27 mouse cellular contexts compared by ENCODE assay signal in genomic region chr7:102313535-102313863, GRCm38 (mm10). TPM values are rescaled to one million over a fixed set of nuclear protein-coding genes. Genes with fewer than 3 reads are reported as not detected.
A peak's percentile ranks its signal among the peaks of the same experiment; 100 is the strongest.
DNase-seq lines count a peak whose midpoint lies in the region; ATAC-seq and TF ChIP-seq lines count a peak whose summit lies in the region.
"Had no signal": no experiment of that assay in that cellular context is flagged by ENCODE, and none has a peak within 500 bp of the region (broad histone marks: within the 10 kb centered on the region; RNA-seq: fewer than 3 reads in every experiment).

No protein-coding gene starts in this region.

- H3K27ac ChIP-seq in liver, adult 2 months (replicated peaks; ENCODE audit: insufficient read depth, low read depth, low read length), result no peak overlapping the region
- H3K27ac ChIP-seq in liver, embryonic 11.5 days (ENCODE audit: low read depth, low read length), result no peak overlapping the region
- peak overlapping the region; percentile 70 for H3K27ac ChIP-seq in brown adipose tissue, adult 24 weeks (replicated peaks; ENCODE audit: low read depth, low read length)
- no peak overlapping the region for H3K27ac ChIP-seq in intestine, embryonic 16.5 days (ENCODE audit: low read length)
- H3K27ac ChIP-seq in midbrain, embryonic 15.5 days, result no peak overlapping the region
- H3K27ac ChIP-seq: embryonic facial prominence, embryonic 12.5 days; embryonic facial prominence, embryonic 15.5 days; forebrain, embryonic 12.5 days; forebrain, embryonic 15.5 days; heart, embryonic 15.5 days; hindbrain, embryonic 10.5 days; hindbrain, embryonic 13.5 days had no signal

- no peak for TF ChIP-seq POLR2A in liver, adult 2 months (IDR thresholded peaks at IDR 0.05; ENCODE audit: extremely low read depth, insufficient read depth, low read length)

- no peak overlapping the region for H3K4me3 ChIP-seq in liver, adult 2 months (ENCODE audit: insufficient read depth, low read depth, low read length)
- no peak overlapping the region for H3K4me3 ChIP-seq in liver, embryonic 11.5 days (ENCODE audit: low read depth, low read length)
- H3K4me3 ChIP-seq in brown adipose tissue, adult 24 weeks (ENCODE audit: insufficient read depth, low read depth, low read length), result no peak overlapping the region
- H3K4me3 ChIP-seq in intestine, embryonic 16.5 days (ENCODE audit: low read length), result no peak overlapping the region
- H3K4me3 ChIP-seq in midbrain, embryonic 15.5 days, result no peak overlapping the region
- H3K4me3 ChIP-seq: embryonic facial prominence, embryonic 12.5 days; embryonic facial prominence, embryonic 15.5 days; forebrain, embryonic 12.5 days; forebrain, embryonic 15.5 days; heart, embryonic 12.5 days; heart, embryonic 15.5 days; hindbrain, embryonic 10.5 days; hindbrain, embryonic 13.5 days had no signal

- no peak for TF ChIP-seq CTCF in liver, adult 2 months (IDR thresholded peaks at IDR 0.05; ENCODE audit: low read depth, low read length)

- ATAC-seq in liver, embryonic 11.5 days (replicated peaks; ENCODE audit: low FRiP score), result no peak
- peak; percentile 78 for ATAC-seq in intestine, embryonic 16.5 days
- peak; percentile 5; the same call in 1 of the 2 replicates for ATAC-seq in megakaryocyte progenitor cell, adult 5-6 weeks (replicated peaks; ENCODE audit: poor library complexity)
- no peak for ATAC-seq in midbrain, embryonic 15.5 days (replicated peaks)
- ATAC-seq: forebrain, embryonic 15.5 days; hindbrain, embryonic 16.5 days had no signal

- peaks cover 5% of the 10 kb centered on the region; the same call in 1 of the 2 replicates for H3K79me2 ChIP-seq in liver, adult 2 months (ENCODE audit: control insufficient read depth, insufficient read depth, low read length)

- no peaks in the 10 kb centered on the region for H3K27me3 ChIP-seq in liver, adult 2 months (ENCODE audit: control insufficient read depth, insufficient read depth, low read length)
- H3K27me3 ChIP-seq in liver, embryonic 11.5 days (replicated peaks; ENCODE audit: control insufficient read depth, insufficient read depth, low read length), result no peaks in the 10 kb centered on the region
- no peaks in the 10 kb centered on the region for H3K27me3 ChIP-seq in intestine, embryonic 16.5 days (replicated peaks; ENCODE audit: control insufficient read depth, insufficient read depth, low read length)
- no peaks in the 10 kb centered on the region for H3K27me3 ChIP-seq in midbrain, embryonic 15.5 days (replicated peaks)
- H3K27me3 ChIP-seq: CH12.LX; embryonic facial prominence, embryonic 12.5 days; embryonic facial prominence, embryonic 15.5 days; forebrain, embryonic 12.5 days; forebrain, embryonic 15.5 days; heart, embryonic 12.5 days; heart, embryonic 15.5 days; hindbrain, embryonic 13.5 days had no signal

- H3K9me3 ChIP-seq in liver, embryonic 11.5 days (ENCODE audit: control insufficient read depth, low read length), result no peaks in the 10 kb centered on the region
- H3K9me3 ChIP-seq in intestine, embryonic 16.5 days (ENCODE audit: control insufficient read depth, low read length), result no peaks in the 10 kb centered on the region
- H3K9me3 ChIP-seq in midbrain, embryonic 15.5 days, result no peaks in the 10 kb centered on the region
- H3K9me3 ChIP-seq: embryonic facial prominence, embryonic 12.5 days; embryonic facial prominence, embryonic 15.5 days; forebrain, embryonic 12.5 days; forebrain, embryonic 15.5 days; G1E; heart, embryonic 12.5 days; heart, embryonic 15.5 days; hindbrain, embryonic 10.5 days; hindbrain, embryonic 13.5 days had no signal

- WGBS in liver, adult 2 months, result 23% methylated on average over 2 of the region's 2 CpGs
- 38% methylated on average over 2 of the region's 2 CpGs for WGBS in liver, embryonic 11.5 days
- WGBS in intestine, embryonic 16.5 days, result 54% methylated on average over 2 of the region's 2 CpGs
- WGBS in midbrain, embryonic 15.5 days, result 83% methylated on average over 2 of the region's 2 CpGs

- peak; percentile 84 for DNase-seq in liver, adult 2 months (ENCODE audit: extremely low read depth, low read depth, low spot score)
- DNase-seq in liver, embryonic 11.5 days (ENCODE audit: low spot score), result no peak
- no peak for DNase-seq in cerebellum, adult 9-11 months
- no peak for DNase-seq in layer of hippocampus, adult 9-11 months
- DNase-seq: adrenal gland, adult 2 months; B cell, adult 2 months; cerebellum, adult 18-20 months; cerebellum, adult 9-10 months; cerebellum, postnatal 25 days; gastrocnemius, postnatal 25 days; heart, postnatal 10 days; heart, postnatal 36 days had no signal

- H3K4me2 ChIP-seq in liver, embryonic 11.5 days, result no peak overlapping the region; the same call in 1 of the 2 replicates
- H3K4me2 ChIP-seq in intestine, embryonic 16.5 days (ENCODE audit: low read depth, low read length), result no peak overlapping the region
- no peak overlapping the region for H3K4me2 ChIP-seq in midbrain, embryonic 15.5 days
- H3K4me2 ChIP-seq: embryonic facial prominence, embryonic 12.5 days; embryonic facial prominence, embryonic 15.5 days; forebrain, embryonic 12.5 days; forebrain, embryonic 15.5 days; heart, embryonic 12.5 days; heart, embryonic 15.5 days; hindbrain, embryonic 13.5 days had no signal

- peaks cover 17% of the 10 kb centered on the region for H3K4me1 ChIP-seq in liver, adult 2 months (ENCODE audit: control insufficient read depth, insufficient read depth, low read length)
- peaks cover 33% of the 10 kb centered on the region for H3K4me1 ChIP-seq in liver, embryonic 11.5 days (replicated peaks; ENCODE audit: control insufficient read depth, insufficient read depth, low read length)
- H3K4me1 ChIP-seq in brown adipose tissue, adult 24 weeks (ENCODE audit: control insufficient read depth, insufficient read depth, insufficient read length, low read length), result peaks cover 17% of the 10 kb centered on the region
- peaks cover 14% of the 10 kb centered on the region; the same call in 1 of the 2 replicates for H3K4me1 ChIP-seq in intestine, embryonic 16.5 days (ENCODE audit: control insufficient read depth, insufficient read depth, low read length)
- H3K4me1 ChIP-seq in midbrain, embryonic 15.5 days, result no peaks in the 10 kb centered on the region
- H3K4me1 ChIP-seq: embryonic facial prominence, embryonic 12.5 days; embryonic facial prominence, embryonic 15.5 days; forebrain, embryonic 15.5 days; heart, embryonic 15.5 days; hindbrain, embryonic 10.5 days; hindbrain, embryonic 13.5 days had no signal

- H3K36me3 ChIP-seq in liver, adult 2 months (ENCODE audit: control insufficient read depth, insufficient read depth, low read length), result no peaks in the 10 kb centered on the region
- no peaks in the 10 kb centered on the region for H3K36me3 ChIP-seq in liver, embryonic 11.5 days (ENCODE audit: control insufficient read depth, insufficient read depth, low read length)
- H3K36me3 ChIP-seq in intestine, embryonic 16.5 days (ENCODE audit: control insufficient read depth, insufficient read depth, low read length), result no peaks in the 10 kb centered on the region
- no peaks in the 10 kb centered on the region for H3K36me3 ChIP-seq in midbrain, embryonic 15.5 days (replicated peaks)
- H3K36me3 ChIP-seq: embryonic facial prominence, embryonic 12.5 days; embryonic facial prominence, embryonic 15.5 days; forebrain, embryonic 12.5 days; forebrain, embryonic 15.5 days; heart, embryonic 12.5 days; heart, embryonic 15.5 days; hindbrain, embryonic 10.5 days; hindbrain, embryonic 13.5 days had no signal

- H3K9ac ChIP-seq in liver, adult 2 months (ENCODE audit: low read depth, low read length), result no peak overlapping the region
- H3K9ac ChIP-seq in liver, embryonic 11.5 days (ENCODE audit: low read depth, low read length), result no peak overlapping the region
- H3K9ac ChIP-seq in intestine, embryonic 16.5 days (ENCODE audit: low read depth, low read length), result no peak overlapping the region
- no peak overlapping the region for H3K9ac ChIP-seq in midbrain, embryonic 15.5 days
- H3K9ac ChIP-seq: embryonic facial prominence, embryonic 12.5 days; embryonic facial prominence, embryonic 15.5 days; forebrain, embryonic 12.5 days; forebrain, embryonic 15.5 days; heart, embryonic 12.5 days; heart, embryonic 15.5 days; hindbrain, embryonic 13.5 days had no signal

RNA-seq across cellular contexts. Expression of gene Stim1, which starts 45.9 kb away (rescaled TPM):
- 15.7 and 21.6 TPM in 2 replicates for total RNA-seq in liver, adult 2 months (2014; rRNA removed)
- polyA plus RNA-seq in liver, adult 2 months (2012; rRNA removed), result 25.4 and 28.0 TPM in 2 replicates
- 22.0 and 23.3 TPM in 2 replicates for polyA plus RNA-seq in liver, embryonic 11.5 days (2014; fragmentation: Nextera tagmentation; extraction: Ambion mirVana)
- polyA plus RNA-seq in brown adipose tissue, adult 24 weeks (2012; ENCODE audit: insufficient read depth, insufficient read length, missing spikeins), result 46.5 and 52.6 TPM in 2 replicates
- 20.9 and 21.1 TPM in 2 replicates for polyA plus RNA-seq in intestine, embryonic 16.5 days (2015; fragmentation: Nextera tagmentation; extraction: Ambion mirVana)
- 22.4 and 23.5 TPM in 2 replicates for total RNA-seq in megakaryocyte progenitor cell, adult 5-6 weeks (2015)
- 33.5 and 36.4 TPM in 2 replicates for total RNA-seq in megakaryocyte progenitor cell, adult 5-6 weeks (2017)
- polyA plus RNA-seq in midbrain, embryonic 15.5 days (2015; fragmentation: Nextera tagmentation; extraction: Ambion mirVana), result 12.6 and 13.1 TPM in 2 replicates

RNA-seq across cellular contexts. Expression of gene Rhog, which starts 57.6 kb away (rescaled TPM):
- total RNA-seq in liver, adult 2 months (2014; rRNA removed), result 3.9 and 6.6 TPM in 2 replicates
- 22.4 and 26.3 TPM in 2 replicates for polyA plus RNA-seq in liver, adult 2 months (2012; rRNA removed)
- 76.8 and 81.1 TPM in 2 replicates for polyA plus RNA-seq in liver, embryonic 11.5 days (2014; fragmentation: Nextera tagmentation; extraction: Ambion mirVana)
- 25.4 and 29.6 TPM in 2 replicates for polyA plus RNA-seq in brown adipose tissue, adult 24 weeks (2012; ENCODE audit: insufficient read depth, insufficient read length, missing spikeins)
- 69.4 and 71.3 TPM in 2 replicates for polyA plus RNA-seq in intestine, embryonic 16.5 days (2015; fragmentation: Nextera tagmentation; extraction: Ambion mirVana)
- 208 and 213 TPM in 2 replicates for total RNA-seq in megakaryocyte progenitor cell, adult 5-6 weeks (2015)
- total RNA-seq in megakaryocyte progenitor cell, adult 5-6 weeks (2017), result 44.7 and 47.3 TPM in 2 replicates
- polyA plus RNA-seq in midbrain, embryonic 15.5 days (2015; fragmentation: Nextera tagmentation; extraction: Ambion mirVana), result 15.1 and 16.1 TPM in 2 replicates

Comparison
In these comparisons a context has a peak if more than half of its experiments do, and no peak if none do; other contexts are left out.
1. ATAC-seq: peak in intestine, embryonic 16.5 days (single experiment) and megakaryocyte progenitor cell, adult 5-6 weeks (single experiment); none in liver, embryonic 11.5 days (single experiment) and midbrain, embryonic 15.5 days (single experiment).